Mouse (Mus musculus): ENCODE results near the gene Pex10.
"Not testable (repeated sequence)": the region's sequence is repeated elsewhere in the genome, so short reads cannot be mapped to it uniquely, and the experiment has no call there.

Pex10 gene

GRCm38 (mm10) chr4:155065970-155066833 is 614 bp upstream of the Pex10 start:
- DNase-seq = peak; percentile 57 to 69

DNA sequence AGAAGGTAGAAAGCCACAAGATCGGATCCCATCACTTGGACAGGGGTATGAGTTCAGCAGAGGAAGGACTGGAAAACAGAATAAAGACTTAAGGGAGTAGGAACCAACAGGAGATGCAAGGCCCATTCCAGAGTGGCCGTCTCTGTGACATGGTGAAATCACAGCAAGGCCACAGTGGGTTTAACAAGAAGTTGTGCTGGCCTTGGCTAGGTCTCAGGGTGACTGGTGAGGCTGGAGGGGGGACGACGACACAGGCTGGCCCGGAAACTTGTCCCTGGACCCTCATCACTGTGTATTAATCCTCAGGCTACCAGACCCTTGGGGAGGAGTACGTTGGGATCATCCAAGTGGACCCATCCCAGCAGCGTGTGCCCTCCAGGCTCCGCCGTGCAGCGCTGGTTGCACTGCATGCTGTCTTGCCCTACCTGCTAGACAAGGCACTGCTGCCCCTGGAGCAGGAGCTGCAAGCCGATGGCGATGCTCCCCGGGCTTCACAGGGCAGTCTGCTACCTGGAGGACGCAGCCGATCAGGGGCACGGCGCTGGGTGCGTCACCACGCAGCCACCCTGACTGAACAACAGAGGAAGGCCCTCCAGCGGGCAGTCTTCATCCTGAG is 1.6 kb downstream of the Pex10 start:
- no peak for DNase-seq

GRCm38 (mm10) chr4:155069191-155069590 is 2.4 kb downstream of the Pex10 start:
- no peak for DNase-seq

GRCm38 (mm10) chr4:155070199-155070598 is 3.4 kb downstream of the Pex10 start:
- DNase-seq = no peak

DNA sequence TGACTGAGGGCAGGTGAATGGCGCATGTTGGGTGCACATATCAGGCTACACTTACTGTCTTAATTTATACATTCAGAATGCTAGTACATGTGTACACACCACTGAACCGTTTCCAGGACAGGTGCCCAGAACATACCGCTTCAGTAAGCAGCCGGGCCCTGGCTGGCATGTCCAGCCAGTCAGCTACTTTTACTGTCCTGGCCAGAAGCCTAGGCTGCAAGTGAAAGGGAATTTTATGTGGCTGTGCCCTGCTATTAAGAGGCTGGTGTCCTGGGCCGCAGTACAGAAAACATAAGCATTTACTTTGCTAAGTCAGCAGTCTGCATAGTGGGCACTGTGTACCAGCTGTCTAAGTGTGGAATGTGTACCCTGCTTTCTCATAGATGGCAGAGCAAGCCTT is 4.1 kb downstream of the Pex10 start:
- DNase-seq = no peak

- DNase-seq = no peak
Measured at GRCm38 (mm10) chr4:155074418-155074817, 7.6 kb downstream of the Pex10 start.

GRCm38 (mm10) chr4:155075137-155075536 is 8.3 kb downstream of the Pex10 start:
- no peak for DNase-seq

DNA sequence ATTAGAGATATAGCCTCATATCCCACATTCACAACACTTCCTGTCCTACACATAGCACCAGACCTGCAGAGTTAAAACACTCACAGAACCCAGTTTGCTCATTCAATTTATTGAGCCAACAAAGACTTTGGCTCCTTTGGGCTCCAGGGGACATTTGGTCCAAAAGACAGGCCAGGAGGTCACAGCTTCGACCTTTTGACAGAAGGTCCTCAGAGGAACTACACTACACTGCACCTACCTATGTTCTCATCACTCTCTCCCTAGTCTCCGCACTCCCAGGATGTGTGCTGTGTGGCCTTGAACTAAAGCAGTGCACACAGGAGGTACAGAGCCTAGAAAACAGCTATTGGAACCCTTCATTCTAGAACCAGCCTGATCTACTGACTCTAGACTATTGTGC is 9.0 kb downstream of the Pex10 start:
- no peak for DNase-seq

GRCm38 (mm10) chr4:155076677-155077076 is 9.9 kb downstream of the Pex10 start:
- no peak for DNase-seq

DNA sequence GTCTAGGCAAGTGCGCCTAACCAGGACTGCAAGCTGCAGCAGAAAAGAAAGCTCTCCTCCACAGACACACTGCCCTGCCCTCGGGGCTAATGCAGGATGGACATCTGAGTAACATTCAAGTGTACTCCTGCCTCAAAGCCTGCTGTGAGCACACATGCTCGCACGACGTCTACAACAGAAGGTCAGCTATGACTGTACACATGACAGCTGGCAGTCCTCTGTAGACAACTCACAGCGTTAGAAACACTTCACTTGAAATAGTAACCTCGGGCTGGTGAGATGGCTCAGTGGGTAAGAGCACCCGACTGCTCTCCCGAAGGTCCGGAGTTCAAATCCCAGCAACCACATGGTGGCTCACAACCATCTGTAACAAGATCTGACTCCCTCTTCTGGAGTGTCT is 12.0 kb downstream of the Pex10 start:
- not testable (repeated sequence) for DNase-seq

DNA sequence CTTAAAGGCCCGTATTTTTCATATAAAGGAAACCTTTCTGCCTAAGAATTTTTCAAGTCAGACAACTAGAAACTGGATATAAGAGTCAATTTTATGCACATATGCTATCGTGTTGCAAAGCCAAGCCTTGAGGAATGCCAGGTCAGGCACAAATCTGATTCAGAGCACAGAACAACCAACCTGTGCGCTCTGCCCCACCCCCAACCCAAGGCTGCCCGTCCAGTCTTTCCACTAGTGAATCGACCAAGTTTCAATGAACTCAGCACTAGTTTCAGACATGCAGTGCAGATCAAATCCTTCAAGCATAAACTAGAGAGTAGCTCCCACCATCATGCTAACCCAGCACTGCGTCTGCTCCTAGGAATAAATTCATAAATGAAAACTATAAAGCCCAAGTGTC is 12.8 kb downstream of the Pex10 start:
- no peak for DNase-seq

DNA sequence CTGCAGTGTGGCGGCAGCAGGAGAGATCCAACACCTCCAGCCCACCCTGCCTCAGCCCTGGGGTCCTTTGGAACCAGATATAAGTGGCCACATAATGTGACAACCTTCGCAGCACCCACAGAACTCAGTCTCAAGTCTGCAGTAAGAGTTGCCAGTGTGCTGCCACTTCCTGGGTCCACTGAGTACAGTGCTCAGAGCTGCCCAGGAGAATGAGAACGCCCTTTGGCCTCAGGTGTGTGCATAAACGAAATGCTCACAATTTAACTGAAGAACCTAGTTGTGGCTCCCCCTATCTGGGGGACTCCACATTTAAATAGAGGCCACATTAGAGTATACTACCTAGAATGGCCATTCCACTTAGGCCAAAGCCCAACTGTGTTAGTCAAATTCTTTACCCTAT is 16.7 kb downstream of the Pex10 start:
- DNase-seq = no peak

DNA sequence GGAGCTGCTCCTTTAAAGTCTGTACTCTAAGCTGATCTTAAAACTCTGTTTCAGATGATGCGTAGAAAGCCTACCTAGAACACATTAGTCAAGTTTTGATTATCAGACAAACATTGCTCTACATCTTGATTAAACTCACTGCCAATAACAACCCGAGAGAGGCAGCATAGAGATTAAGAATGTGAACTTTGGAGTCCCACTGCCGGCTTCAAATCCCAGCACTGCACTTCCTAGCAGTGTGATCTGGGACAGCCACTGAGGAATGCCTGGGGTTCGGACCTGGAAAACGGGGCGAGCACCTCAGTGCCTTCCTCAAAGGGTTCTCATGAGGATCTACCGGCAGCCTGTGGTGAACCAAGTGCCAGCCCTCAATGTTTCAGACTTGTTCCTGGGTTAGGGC is 17.5 kb downstream of the Pex10 start:
- no peak for DNase-seq

GRCm38 (mm10) chr4:155085206-155086107 is 18.6 kb downstream of the Pex10 start:
- no peak for DNase-seq

GRCm38 (mm10) chr4:155086108-155087024 is 19.6 kb downstream of the Pex10 start, which contains the start of the genes Rer1 and Morn1:
Gene Rer1 (minus strand): TSS chr4:155086382.
Gene Morn1 (plus strand): TSS chr4:155086577.
- peak; percentile 99 for DNase-seq

DNA sequence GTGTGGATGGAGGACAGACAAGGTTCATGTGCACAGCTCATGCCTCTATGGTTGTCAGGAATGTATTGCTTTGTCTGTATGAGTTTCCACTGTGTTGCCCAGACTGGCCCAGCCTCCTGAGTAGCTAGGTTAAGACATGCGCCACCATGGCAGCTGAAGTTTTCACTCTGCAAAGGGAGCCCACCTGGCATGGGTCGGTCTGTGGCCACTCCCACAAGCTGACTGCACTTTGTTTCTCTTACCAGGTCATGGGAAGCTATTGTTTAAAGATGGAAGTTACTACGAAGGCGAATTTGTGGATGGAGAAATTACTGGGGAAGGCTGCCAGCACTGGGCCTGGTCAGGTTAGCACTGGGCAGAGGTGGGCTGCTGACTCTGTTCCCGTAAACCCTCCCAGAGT is 22.4 kb downstream of the Pex10 start:
- DNase-seq = no peak

DNA sequence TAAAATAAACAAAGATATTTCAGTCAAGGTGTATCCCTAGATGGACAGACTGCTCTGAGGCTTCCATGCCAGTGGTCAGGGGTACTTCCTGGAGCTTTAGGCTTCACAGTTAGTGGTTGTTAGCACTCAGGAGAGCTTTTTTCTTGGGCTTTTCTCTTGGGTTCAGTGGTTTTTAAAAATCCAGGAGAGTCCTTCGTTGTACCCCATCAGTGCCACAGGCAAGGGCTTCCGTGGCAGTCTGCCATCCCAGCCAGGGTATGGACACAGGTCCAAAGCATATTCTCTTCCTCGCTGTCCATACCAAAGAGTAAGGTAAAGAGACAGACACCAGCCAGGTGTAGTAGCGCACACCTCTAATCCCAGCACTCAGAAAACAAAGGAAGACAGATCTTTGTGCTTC is 23.3 kb downstream of the Pex10 start:
- DNase-seq = no peak

DNA sequence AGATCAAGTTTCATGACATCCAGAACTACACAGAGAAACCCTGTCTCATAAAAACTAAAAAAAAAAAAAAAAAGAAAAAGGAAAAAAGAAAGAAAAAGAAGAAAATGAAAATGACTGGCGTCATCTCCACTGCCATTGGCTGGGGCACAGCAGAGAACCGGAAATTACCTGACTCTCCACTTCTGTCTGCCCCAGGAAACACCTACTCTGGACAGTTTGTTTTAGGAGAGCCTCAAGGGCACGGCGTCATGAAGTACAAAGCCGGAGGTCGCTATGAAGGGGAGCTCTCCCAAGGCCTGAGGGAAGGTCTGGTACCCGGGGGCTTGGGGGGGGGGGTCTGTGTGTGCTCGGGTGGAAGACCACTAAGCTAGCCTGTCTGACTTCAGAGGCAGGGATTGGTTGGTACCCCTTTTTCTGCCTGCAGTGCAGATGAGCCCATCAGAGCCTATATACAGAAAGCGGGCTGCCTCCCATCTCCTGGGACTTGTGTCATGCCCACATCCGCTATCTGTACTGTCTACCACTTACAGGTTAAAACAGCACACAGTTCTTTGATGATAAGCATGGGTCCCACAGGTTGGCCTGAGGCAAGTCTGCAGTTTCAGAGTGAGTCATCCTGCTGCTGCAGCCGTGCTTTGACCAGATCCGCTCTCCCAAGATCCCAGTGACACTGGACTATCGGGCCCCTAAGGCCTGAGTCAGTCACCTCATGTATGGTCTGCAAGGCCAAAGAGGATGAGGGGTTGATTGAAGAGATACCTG is 24.1 kb downstream of the Pex10 start:
- no peak for DNase-seq

DNA sequence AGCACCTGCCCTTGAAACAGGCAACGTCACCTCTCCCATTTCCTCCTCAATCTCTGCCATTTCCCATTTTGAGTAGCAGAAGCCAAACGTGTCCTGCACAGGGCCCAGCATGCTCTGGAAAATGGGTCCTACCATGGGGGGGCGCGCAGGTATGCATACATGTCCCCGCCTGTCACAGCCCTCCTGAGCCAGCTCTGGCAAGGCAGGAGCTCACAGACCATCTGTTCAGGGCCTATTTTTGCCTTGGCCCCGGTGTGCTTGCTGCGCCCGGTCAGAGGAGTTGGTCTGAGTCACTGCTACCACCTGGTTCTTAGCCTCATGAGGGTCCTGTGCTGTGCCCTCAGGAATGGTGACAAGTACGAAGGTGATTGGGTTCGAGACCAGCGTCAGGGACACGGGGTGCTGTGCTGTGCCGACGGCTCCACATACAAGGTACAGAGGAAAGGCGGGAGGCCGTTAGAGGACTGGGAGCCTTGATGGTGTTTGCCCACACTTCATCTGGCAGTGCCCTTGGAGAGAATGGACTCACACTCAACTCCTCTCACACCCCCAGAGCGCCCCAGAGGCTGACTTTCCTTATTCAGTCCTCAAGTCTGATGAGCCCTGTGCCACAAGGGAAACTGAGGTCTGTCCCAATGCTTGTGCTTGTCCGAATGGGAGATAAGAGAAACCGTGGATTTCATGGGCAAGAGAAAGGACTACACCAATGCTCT is 26.1 kb downstream of the Pex10 start:
- DNase-seq = no peak

DNA sequence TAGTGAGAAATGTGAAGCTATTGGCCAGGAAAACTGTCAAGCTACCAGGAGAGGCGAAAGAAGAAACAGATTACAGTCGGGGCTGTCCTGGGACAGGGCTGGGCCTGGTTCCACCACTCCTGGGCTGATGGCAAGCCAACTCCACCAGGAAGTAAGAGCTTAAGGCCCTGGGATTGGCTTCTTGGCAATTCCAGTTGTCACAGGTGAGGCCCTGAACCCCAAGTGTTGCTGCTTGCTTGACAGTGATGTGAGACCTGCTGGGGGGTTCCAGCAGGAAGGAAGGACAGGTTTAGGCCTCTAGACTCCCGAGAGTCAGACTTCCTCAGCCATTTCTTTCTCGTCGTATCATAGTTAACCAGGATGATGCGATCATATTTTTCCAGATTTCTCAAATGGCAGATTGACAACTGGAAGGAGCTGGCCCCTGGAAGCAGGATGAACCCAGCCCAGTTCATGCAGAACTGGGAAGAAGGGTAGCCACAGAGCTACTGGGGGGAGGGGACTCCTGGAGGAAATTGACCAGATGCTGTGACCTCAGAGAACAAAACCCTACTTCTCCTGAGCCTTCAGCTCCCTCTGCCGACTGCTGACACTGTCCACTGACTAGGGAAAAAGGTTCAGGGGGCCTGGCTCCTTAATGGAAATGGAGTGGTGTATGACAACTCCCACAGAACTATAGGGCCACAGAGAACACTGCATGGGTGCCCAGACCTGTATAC is 26.8 kb downstream of the Pex10 start:
- DNase-seq = no peak
